Mouse (Mus musculus) cerebellum, adult 2 months (tissue): Measurements from ENCODE around the gene Ptpn3. TPM values are rescaled to one million over a fixed set of nuclear protein-coding genes. Genes with fewer than 3 reads are reported as not detected.
A peak's percentile ranks its signal among the peaks of the same experiment; 100 is the strongest.

ENCODE experiments used
- DNase-seq, 2 experiments: peaks; one replicate each; pipeline ENCODE4 v3.0.0; 2021
- H3K27ac ChIP-seq: fragments of 200-500 bp; 2 replicates; pipeline ENCODE4 v1.5.1; 2012; ENCODE audit warnings: low read length, control low read depth, inconsistent platforms; ENCODE audit not compliant: insufficient read depth
- H3K27me3 ChIP-seq: fragments of 200-500 bp; 2 replicates; pipeline ENCODE4 v1.6.1; 2012; ENCODE audit warnings: inconsistent platforms, mild to moderate bottlenecking, low read length, moderate library complexity; ENCODE audit not compliant: control insufficient read depth, insufficient read depth
- H3K4me1 ChIP-seq: fragments of 200-500 bp; 2 replicates; pipeline ENCODE4 v1.6.1; 2011; ENCODE audit warnings: low read length; ENCODE audit not compliant: control insufficient read depth, insufficient read depth
- H3K4me3 ChIP-seq: fragments of 200-500 bp; replicated peaks from 2 replicates; pipeline ENCODE3; 2011; ENCODE audit warnings: mild to moderate bottlenecking, low read depth, low read length, control low read depth; ENCODE audit not compliant: insufficient read depth
- CTCF ChIP-seq: fragments of 200-500 bp; IDR thresholded peaks from 2 replicates; pipeline ENCODE4 v1.5.1; 2011; ENCODE audit warnings: low read depth, mild to moderate bottlenecking, control low read depth, low read length, moderate library complexity, borderline replicate concordance; ENCODE audit not compliant: insufficient read depth
- POLR2A ChIP-seq: fragments of 200-500 bp; IDR thresholded peaks from 2 replicates; pipeline ENCODE4 v1.6.1; 2011; ENCODE audit warnings: low read length, control low read depth, borderline replicate concordance; ENCODE audit not compliant: insufficient read depth
- WGBS: fragments of 180-500 bp; shearing (Covaris S2); methylation state at CpG from one replicate; pipeline ENCODE4 v1.1.7; 2018; 5-methylcytosine and 5-hydroxymethylcytosine counted together
- polyA plus RNA-seq: library from polyadenylated mRNA; depleted of rRNA; stranded (reverse); fragments of >200 nt; gene quantifications from 2 replicates; pipeline ENCODE4 v1.2.3, GENCODE M21; 2012

Ptpn3 gene
- polyA plus RNA-seq, 1 experiment: 13.5 TPM

- no peak for DNase-seq
- no peak for TF ChIP-seq CTCF
- no peak for TF ChIP-seq POLR2A
- Histone ChIP-seq H3K27ac (no peak overlapping the region), H3K4me3 (no peak overlapping the region), H3K27me3 (no peaks in the 10 kb centered on the region), H3K4me1 (no peaks in the 10 kb centered on the region)
- 86% methylated on average over 3 of the region's 3 CpGs for WGBS
Observed at GRCm38 (mm10) chr4:57332511-57332910, 30.9 kb upstream of the Ptpn3 start.

- 19% methylated on average over 23 of the region's 23 CpGs for WGBS
- peak; percentile 24 to 51 for DNase-seq
- H3K27me3 ChIP-seq: no peaks in the 10 kb centered on the region; the same call in 1 of the 2 replicates
- peaks cover 4% of the 10 kb centered on the region; the same call in 1 of the 2 replicates for H3K4me1 ChIP-seq
- TF ChIP-seq CTCF (peak; percentile 63), POLR2A (no peak)
- H3K27ac ChIP-seq: no peak overlapping the region
- no peak overlapping the region for H3K4me3 ChIP-seq
Observed at GRCm38 (mm10) chr4:57320606-57321327, 19.1 kb upstream of the Ptpn3 start.

DNA sequence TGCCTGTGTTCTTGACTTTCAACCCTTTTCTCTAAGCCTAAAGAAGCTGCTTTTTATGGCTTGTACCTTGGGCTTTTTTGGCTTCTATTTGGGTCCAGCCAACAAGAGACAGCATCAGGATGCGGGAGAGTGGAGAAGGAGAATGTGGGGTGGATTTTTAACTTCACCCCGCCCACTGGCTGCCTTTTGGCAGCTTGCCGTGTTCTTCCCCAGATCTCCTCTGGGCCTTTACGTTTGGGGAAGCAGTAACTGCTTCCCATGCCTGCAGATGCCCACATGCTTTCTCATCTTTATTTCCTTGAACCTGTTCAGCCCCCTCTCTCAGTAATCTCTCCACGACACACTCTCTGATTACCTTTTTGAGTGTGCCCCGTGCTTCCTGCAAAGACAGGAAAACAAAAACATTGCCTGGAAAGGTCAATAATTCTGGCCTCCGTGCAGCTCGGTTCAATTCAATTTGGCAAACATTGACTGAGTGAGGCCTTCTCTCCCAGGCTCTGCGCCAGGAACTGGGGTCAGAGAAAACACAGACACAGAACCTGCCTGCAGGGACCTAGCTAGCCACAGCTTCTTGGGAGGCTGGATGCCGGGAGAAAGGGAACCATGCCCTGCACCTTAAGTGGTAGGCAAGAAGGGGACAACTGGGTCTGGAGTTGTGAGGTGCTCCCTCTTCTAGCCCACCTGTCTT lies 17.0 kb upstream of the Ptpn3 start:
- Histone ChIP-seq H3K27me3 (no peaks in the 10 kb centered on the region; the same call in 1 of the 2 replicates), H3K4me3 (no peak overlapping the region), H3K4me1 (peaks cover 4% of the 10 kb centered on the region; the same call in 1 of the 2 replicates), H3K27ac (no peak overlapping the region)
- DNase-seq: no peak
- WGBS: 16% methylated on average over 10 of the region's 10 CpGs
- TF ChIP-seq POLR2A: no peak
- no peak for TF ChIP-seq CTCF

DNA sequence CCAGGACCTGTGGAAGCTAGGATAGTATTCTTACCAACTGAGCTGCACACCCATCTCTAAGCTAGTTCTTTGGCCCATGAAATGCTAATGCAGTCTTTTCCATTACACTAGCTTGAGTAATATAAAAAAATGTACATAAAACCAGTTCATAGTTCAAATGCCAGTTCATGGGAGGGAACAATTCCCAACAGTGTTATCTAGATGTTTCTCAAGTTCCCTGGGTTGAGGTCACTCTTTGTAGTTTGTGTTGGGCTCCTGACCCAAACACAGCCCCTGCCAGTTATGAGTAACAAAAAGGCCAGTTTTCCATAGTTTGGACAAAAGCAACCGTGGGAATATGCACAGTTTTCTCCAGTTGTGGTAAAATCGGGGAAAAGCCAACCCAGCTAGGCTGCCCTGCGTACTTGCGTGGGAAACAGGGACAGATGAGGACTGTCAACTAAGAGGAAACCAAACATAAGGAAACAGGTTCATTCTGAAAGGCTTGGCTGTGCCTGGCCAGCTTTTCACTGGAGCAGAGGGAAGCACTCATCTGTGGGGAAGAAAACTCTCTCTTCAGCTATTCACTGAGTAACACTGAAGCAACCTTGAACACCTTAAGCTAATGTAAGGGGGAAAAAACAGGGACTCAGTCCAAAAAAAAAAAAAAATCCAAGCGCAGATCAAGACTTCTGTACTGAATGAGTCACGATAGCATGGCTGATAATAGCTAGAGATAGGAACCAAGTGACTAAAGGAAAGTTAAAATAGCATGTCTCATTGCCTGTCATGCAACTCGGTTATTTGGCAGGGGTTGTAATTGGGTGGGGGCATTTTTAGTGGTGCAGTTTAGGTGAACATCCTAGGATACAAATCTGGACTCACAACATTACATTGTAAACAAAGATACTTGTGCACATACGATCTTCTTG lies 10.9 kb upstream of the Ptpn3 start:
- TF ChIP-seq POLR2A (no peak), CTCF (no peak)
- no peak overlapping the region for H3K4me3 ChIP-seq
- peaks cover 4% of the 10 kb centered on the region; the same call in 1 of the 2 replicates for H3K4me1 ChIP-seq
- H3K27me3 ChIP-seq: no peaks in the 10 kb centered on the region
- no peak overlapping the region for H3K27ac ChIP-seq
- WGBS: 84% methylated on average over 8 of the region's 8 CpGs
- DNase-seq: no peak

DNA sequence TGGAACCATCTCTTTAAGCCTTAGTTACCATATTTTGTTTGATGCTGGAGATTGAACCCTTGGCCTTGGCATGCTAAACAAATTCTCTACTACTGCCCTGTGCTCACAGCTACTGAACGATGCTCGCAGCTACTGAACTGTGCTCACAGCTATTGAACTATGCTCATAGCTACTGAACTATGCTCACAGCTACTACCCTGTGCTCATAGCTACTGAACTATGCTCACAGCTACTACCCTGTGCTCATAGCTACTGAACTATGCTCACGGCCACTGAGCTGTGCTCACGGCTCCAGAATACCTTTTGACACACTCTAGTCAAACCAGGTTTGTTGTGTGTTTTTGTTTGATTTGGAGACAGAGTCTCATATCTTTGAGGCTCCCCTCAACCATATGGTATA lies 10.1 kb upstream of the Ptpn3 start:
- DNase-seq: no peak
- no peak overlapping the region for H3K4me3 ChIP-seq
- no peak for TF ChIP-seq CTCF
- TF ChIP-seq POLR2A: no peak
- no peak overlapping the region for H3K27ac ChIP-seq
- peaks cover 4% of the 10 kb centered on the region; the same call in 1 of the 2 replicates for H3K4me1 ChIP-seq
- 95% methylated on average over 4 of the region's 4 CpGs for whole genome bisulfite sequencing
- H3K27me3 ChIP-seq: no peaks in the 10 kb centered on the region

GRCm38 (mm10) chr4:57308214-57309000 lies 6.8 kb upstream of the Ptpn3 start:
- 0 out of 2 replicates have a peak, but pooled peaks have one; percentile 5 for TF ChIP-seq CTCF
- TF ChIP-seq POLR2A: no peak
- DNase-seq: peak; percentile 36 to 47
- 22% methylated on average over 26 of the region's 26 CpGs for WGBS
- Histone ChIP-seq H3K27ac (no peak overlapping the region), H3K27me3 (no peaks in the 10 kb centered on the region), H3K4me1 (peaks cover 4% of the 10 kb centered on the region; the same call in 1 of the 2 replicates), H3K4me3 (peak overlapping the region; percentile 50)
